Mouse (Mus musculus): ENCODE results near the gene Haao. TPM values are rescaled to one million over a fixed set of nuclear protein-coding genes. Genes with fewer than 3 reads are reported as not detected.

The Haao gene
- under 1 TPM in 1 of 2 experiments, not detected in 1; 0.13 TPM for total RNA-seq (2021)

- intact Hi-C loops (cut with DNase I), result loop anchor here (5.0 to 10.0 kb wide), 2 partner anchors 201 to 823 kb away; no protein-coding TSS in a partner anchor
- DNase-seq (ENCODE audit: low spot score), result no peak
Observed at GRCm38 (mm10) chr17:83847815-83848214, at the start of gene Haao. Gene Haao, minus strand, starts transcription at chr17:83847963.

GRCm38 (mm10) chr17:83897361-83897799, 49.6 kb upstream of the Haao start:
- DNase-seq (ENCODE audit: low spot score), result no peak
- intact Hi-C loops (cut with DNase I), result loop anchor here (2.0 kb wide), 1 partner anchor 215 kb away; no protein-coding TSS in a partner anchor

- no peak for DNase-seq (ENCODE audit: low spot score)
- intact Hi-C loops (cut with DNase I), result loop anchor here (2.0 kb wide), 1 partner anchor 216 kb away; no protein-coding TSS in a partner anchor
Observed at GRCm38 (mm10) chr17:83896723-83897122, 49.0 kb upstream of the Haao start.

DNA sequence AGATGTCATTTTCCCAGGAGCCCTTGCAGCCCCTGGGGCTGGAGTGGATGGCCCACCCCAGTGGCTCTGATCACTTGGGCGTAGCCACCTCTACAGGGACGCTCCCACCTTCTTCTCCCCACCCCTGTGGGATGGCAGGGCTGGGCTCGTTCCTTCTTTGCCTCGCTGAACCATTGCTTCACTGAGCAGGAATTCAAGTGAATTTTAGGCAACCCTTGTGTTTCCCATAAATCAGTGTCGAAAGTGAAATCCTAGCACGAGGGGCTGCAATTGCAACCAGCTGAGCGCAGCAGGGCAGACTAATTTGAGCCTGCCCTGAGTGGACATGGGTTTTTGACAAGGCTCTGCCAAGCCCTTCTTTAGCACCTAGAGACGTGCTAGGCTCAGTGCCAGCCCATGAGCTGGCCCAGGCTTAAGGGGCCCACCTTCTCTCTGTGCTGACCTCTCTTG, 47.6 kb upstream of the Haao start:
- intact Hi-C loops (cut with DNase I), result no loop called here

DNA sequence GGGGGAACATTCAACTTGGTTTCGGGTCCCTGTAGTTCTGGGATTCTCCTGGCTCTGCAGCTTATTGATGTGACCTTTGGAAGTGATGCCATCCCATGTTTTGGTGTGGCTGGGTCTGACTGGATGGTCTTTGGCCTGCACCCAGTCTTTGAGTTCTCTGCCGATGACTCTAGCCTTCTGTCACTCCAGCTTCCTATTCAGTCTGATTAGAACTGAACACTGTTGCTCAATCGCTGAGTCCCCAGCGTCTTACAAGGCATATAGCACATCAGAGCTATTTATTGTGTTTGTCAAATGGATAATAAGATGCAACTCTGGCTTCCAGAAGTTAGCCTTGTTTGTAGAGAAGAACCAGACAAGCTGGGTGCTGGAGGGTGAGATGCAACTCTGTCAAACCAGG, 45.4 kb upstream of the Haao start:
- intact Hi-C loops (cut with DNase I), result loop anchor here (5.0 kb wide), 1 partner anchor 504 kb away; no protein-coding TSS in a partner anchor
- DNase-seq (ENCODE audit: low spot score), result no peak

More for the DNA sequence above, 47.6 kb upstream of the Haao start:
- no peak for DNase-seq (ENCODE audit: low spot score)

GRCm38 (mm10) chr17:83891864-83892263, 44.1 kb upstream of the Haao start:
- intact Hi-C loops (cut with DNase I), result loop anchor here (5.0 kb wide), 1 partner anchor 505 kb away; no protein-coding TSS in a partner anchor
- no peak for DNase-seq (ENCODE audit: low spot score)

DNA sequence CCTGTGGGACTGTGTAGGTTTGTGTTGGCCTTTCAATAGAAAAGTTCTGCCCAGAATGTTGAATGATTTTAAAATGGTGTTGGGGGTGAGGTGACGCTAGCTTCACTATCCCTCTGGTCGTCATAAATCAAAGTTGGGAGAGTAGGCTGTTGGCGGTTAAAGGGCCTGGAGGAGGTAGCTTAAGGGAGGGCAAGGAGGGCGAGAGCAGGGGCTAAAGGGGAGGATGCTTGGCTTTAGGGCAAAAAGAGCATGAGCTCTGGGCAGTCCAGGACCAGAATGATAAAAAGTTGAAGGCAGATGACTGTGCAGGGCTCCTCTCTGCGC, 42.6 kb upstream of the Haao start:
- no peak for DNase-seq (ENCODE audit: low spot score)
- intact Hi-C loops (cut with DNase I), result loop anchor here (5.0 kb wide), 1 partner anchor 507 kb away; no protein-coding TSS in a partner anchor

- peak; percentile 60 for DNase-seq (ENCODE audit: low spot score)
- intact Hi-C loops (cut with DNase I), result loop anchor here (5.0 kb wide), 1 partner anchor 507 kb away; no protein-coding TSS in a partner anchor
Observed at GRCm38 (mm10) chr17:83889691-83890372, 42.1 kb upstream of the Haao start.

DNA sequence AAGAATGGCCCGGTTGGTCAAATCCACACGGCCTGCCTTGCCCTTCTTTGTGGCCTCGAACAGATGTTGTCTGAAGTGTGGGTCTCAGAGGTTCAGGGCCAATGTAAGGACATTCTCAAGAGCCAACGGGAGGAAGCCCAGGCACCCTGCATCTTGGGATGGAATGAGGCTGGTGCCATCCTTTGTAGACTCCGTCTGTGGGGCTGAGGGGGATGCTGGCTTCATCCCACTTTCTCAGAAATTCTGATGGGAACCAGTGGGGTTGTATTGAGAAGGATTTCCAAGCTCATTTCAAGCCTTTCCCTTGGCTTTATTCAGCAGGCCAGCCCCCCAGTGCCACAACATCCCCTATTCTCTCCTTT, 41.5 kb upstream of the Haao start:
- intact Hi-C loops (cut with DNase I), result no loop called here
- no peak for DNase-seq (ENCODE audit: low spot score)

DNA sequence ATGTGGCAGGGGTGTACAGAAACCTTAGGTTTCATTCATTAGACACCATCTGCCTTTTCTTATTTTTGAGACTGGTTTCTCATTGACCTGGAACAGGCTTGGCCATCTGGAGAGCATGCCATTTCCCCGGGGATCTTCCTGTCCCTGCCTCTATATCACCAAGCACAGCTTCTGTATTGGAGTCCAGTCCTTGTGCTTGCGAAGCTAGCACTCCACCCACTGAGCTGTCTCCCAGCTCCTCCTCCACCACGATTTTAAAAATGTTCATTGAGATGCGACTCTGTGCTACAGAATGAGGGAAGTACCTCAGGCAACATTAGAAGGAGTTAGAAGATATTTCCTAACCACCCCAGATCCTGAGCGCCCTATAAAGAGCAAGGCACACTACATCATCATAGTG, 39.5 kb upstream of the Haao start:
- intact Hi-C loops (cut with DNase I), result no loop called here
- no peak for DNase-seq (ENCODE audit: low spot score)

GRCm38 (mm10) chr17:83886395-83886794, 38.6 kb upstream of the Haao start:
- intact Hi-C loops (cut with DNase I), result no loop called here
- no peak for DNase-seq (ENCODE audit: low spot score)

DNA sequence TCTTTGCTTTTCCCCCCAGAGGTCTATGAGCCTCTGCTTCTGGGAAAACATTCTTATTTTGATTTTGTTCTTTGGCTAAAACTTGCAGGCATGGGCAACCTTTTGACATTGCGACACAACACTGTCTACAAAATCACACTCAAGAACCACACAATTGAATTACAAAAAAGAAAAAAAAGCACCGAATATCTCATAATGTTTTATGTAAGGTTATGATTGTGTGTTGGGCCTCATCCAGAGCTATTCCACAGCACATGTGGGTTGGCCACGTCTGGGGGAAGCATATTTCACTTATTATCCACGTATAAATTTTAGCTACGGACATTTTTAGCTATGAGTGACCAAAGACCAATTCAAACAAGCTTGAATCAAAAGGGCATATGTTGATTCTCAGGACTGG, 38.0 kb upstream of the Haao start:
- DNase-seq (ENCODE audit: low spot score), result no peak
- intact Hi-C loops (cut with DNase I), result no loop called here

GRCm38 (mm10) chr17:83885021-83885582, 37.3 kb upstream of the Haao start:
- intact Hi-C loops (cut with DNase I), result no loop called here
- DNase-seq (ENCODE audit: low spot score), result no peak

- DNase-seq (ENCODE audit: low spot score), result no peak
- intact Hi-C loops (cut with DNase I), result no loop called here
Observed at GRCm38 (mm10) chr17:83882788-83883187, 35.0 kb upstream of the Haao start.

GRCm38 (mm10) chr17:83881071-83881470, 33.3 kb upstream of the Haao start:
- intact Hi-C loops (cut with DNase I), result no loop called here
- no peak for DNase-seq (ENCODE audit: low spot score)

DNA sequence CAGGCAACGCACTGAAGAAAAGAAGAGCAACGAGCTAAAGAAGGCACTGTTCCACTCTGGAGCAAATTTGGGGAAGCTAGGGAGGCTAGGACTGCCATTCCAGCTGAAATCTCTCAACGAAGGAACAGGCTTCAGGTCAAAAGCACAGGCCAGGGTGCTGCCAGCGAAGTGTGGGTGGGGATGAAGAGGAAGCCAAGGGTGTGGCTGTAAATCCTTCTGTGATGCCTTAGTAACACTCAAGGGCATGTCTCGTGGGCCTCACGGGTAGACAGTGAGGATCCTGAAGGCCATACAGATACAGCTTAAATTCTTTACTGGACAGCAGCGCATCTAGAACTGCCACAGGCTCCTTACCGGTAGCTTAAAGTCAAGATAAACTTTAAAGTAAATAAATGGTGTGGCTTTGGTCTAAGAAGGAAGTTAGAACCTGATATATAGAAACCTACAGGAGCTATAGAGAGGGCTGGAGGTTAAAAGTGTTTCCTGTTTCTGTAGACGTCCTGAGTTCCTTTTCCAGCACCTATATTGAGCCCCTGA, 32.5 kb upstream of the Haao start:
- intact Hi-C loops (cut with DNase I), result no loop called here
- DNase-seq (ENCODE audit: low spot score), result no peak

- DNase-seq (ENCODE audit: low spot score), result no peak
- intact Hi-C loops (cut with DNase I), result loop anchor here (10.0 kb wide), 1 partner anchor 605 kb away; no protein-coding TSS in a partner anchor
Observed at GRCm38 (mm10) chr17:83879631-83880030, 31.9 kb upstream of the Haao start.

GRCm38 (mm10) chr17:83874610-83875009, 26.8 kb upstream of the Haao start:
- intact Hi-C loops (cut with DNase I), result loop anchor here (5.0 to 10.0 kb wide), 2 partner anchors 513 to 610 kb away; no protein-coding TSS in a partner anchor
- DNase-seq (ENCODE audit: low spot score), result no peak

- peak; percentile 85 for DNase-seq (ENCODE audit: low spot score)
- intact Hi-C loops (cut with DNase I), result loop anchor here (2.0 to 10.0 kb wide), 3 partner anchors 317 to 611 kb away; no protein-coding TSS in a partner anchor
Observed at GRCm38 (mm10) chr17:83873363-83874141, 25.8 kb upstream of the Haao start.

GRCm38 (mm10) chr17:83872806-83873348, 25.1 kb upstream of the Haao start:
- peak; percentile 64 for DNase-seq (ENCODE audit: low spot score)

More at GRCm38 (mm10) chr17:83872806-83873348, 25.1 kb upstream of the Haao start:
- intact Hi-C loops (cut with DNase I), result loop anchor here (2.0 to 10.0 kb wide), 3 partner anchors 318 to 612 kb away; no protein-coding TSS in a partner anchor
